Mouse (Mus musculus) midbrain, embryonic 16.5 days (tissue): ENCODE measurements at regions not wholly inside any gene's neighbourhood (a gene's known extent, or its start where the extent isn't known, plus 50 kb on each side); places are given as distances from the start of the nearest gene placed in this dataset.

Source experiments
- ATAC-seq: fragments of 200-750 bp; cut with Nextera tagmentation; 2 replicates; pipeline ENCODE4 v1.8.0; 2017; ENCODE audit warnings: moderate TSS enrichment
- H3K27ac ChIP-seq: fragments of 300-500 bp; sonication (generic); 2 replicates; pipeline ENCODE4 v1.5.1; 2014; ENCODE audit warnings: mild to moderate bottlenecking, low read length, mixed read lengths
- H3K27me3 ChIP-seq: fragments of 300-500 bp; sonication (generic); 2 replicates; pipeline ENCODE4 v1.6.1; 2014; ENCODE audit warnings: low read depth, low read length, mixed read lengths; ENCODE audit not compliant: control insufficient read depth, insufficient read depth
- H3K36me3 ChIP-seq: fragments of 300-500 bp; sonication (generic); 2 replicates; pipeline ENCODE4 v1.6.1; 2014; ENCODE audit warnings: mild to moderate bottlenecking, low read length, moderate library complexity, mixed read lengths; ENCODE audit not compliant: control insufficient read depth, insufficient read depth
- H3K4me1 ChIP-seq: fragments of 300-500 bp; sonication (generic); 2 replicates; pipeline ENCODE4 v1.6.1; 2014; ENCODE audit warnings: mild to moderate bottlenecking, low read length, mixed read lengths; ENCODE audit not compliant: control insufficient read depth, insufficient read depth
- H3K4me2 ChIP-seq: fragments of 300-500 bp; sonication (generic); 2 replicates; pipeline ENCODE4 v1.6.1; 2014; ENCODE audit warnings: mild to moderate bottlenecking, low read length, mixed read lengths
- H3K4me3 ChIP-seq: fragments of 300-500 bp; sonication (generic); 2 replicates; pipeline ENCODE4 v1.5.1; 2014; ENCODE audit warnings: low read depth, mild to moderate bottlenecking, low read length, moderate library complexity, mixed read lengths
- H3K9ac ChIP-seq: fragments of 300-500 bp; sonication (generic); 2 replicates; pipeline ENCODE4 v1.6.1; 2014; ENCODE audit warnings: low read depth, low read length, mixed read lengths
- H3K9me3 ChIP-seq: fragments of 300-500 bp; sonication (generic); replicated peaks from 2 replicates; pipeline ENCODE4 v1.6.1; 2014; ENCODE audit warnings: mild to moderate bottlenecking, low read length, mixed read lengths; ENCODE audit not compliant: control insufficient read depth, poor library complexity, severe bottlenecking
- WGBS: fragments of 180-500 bp; shearing (Covaris S2); extraction: QIAGEN DNeasy Blood & Tissue Kit; methylation state at CpG from one replicate; pipeline ENCODE4 v1.1.7; 2014; 5-methylcytosine and 5-hydroxymethylcytosine counted together

- Histone ChIP-seq H3K36me3 (no peaks in the 10 kb centered on the region), H3K27ac (peak overlapping the region; percentile 82), H3K4me3 (no peak overlapping the region), H3K9ac (no peak overlapping the region), H3K4me1 (peaks cover 29% of the 10 kb centered on the region), H3K4me2 (peak overlapping the region; percentile 12; the same call in 1 of the 2 replicates), H3K9me3 (no peaks in the 10 kb centered on the region), H3K27me3 (no peaks in the 10 kb centered on the region)
- ATAC-seq, result peak; percentile 48
- WGBS, result 20% methylated on average over 6 of the region's 6 CpGs
Observed at GRCm38 (mm10) chr13:28810326-28811080, 143.0 kb downstream of the Sox4 start.

DNA sequence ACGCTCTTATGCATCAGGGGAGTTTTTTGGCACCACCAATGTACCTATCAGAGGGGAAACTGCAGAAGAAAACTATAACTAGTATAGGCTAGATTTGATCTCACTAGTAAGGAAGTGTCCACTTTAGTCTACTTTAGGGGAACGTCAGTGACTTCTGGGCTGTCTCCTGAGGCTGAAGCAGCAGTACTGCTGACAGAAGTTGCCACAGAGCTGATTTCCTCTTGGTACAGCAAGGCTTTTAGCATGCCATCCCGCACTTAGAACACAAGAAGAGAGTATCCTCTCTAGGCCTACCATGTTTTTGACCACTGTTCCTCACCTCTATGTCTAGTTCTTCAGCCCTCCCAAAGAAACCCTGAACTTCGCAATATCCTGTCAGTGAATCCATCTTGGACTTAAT lies 148.2 kb downstream of the Sox4 start:
- Histone ChIP-seq H3K9me3 (no peaks in the 10 kb centered on the region), H3K9ac (no peak overlapping the region), H3K4me2 (no peak overlapping the region), H3K27me3 (no peaks in the 10 kb centered on the region), H3K4me1 (peaks cover 10% of the 10 kb centered on the region), H3K36me3 (no peaks in the 10 kb centered on the region), H3K27ac (no peak overlapping the region), H3K4me3 (no peak overlapping the region)
- no peak for ATAC-seq
- 70% methylated on average over 4 of the region's 4 CpGs for WGBS

- Histone ChIP-seq H3K4me2 (no peak overlapping the region), H3K4me3 (no peak overlapping the region), H3K9ac (no peak overlapping the region), H3K27me3 (no peaks in the 10 kb centered on the region), H3K27ac (no peak overlapping the region), H3K36me3 (no peaks in the 10 kb centered on the region), H3K9me3 (no peaks in the 10 kb centered on the region), H3K4me1 (peaks cover 4% of the 10 kb centered on the region; the same call in 1 of the 2 replicates)
- 38% methylated on average over 8 of the region's 8 CpGs for WGBS
- no peak for ATAC-seq
Observed at GRCm38 (mm10) chr13:28801210-28801954, 152.1 kb downstream of the Sox4 start.

- WGBS, result 40% methylated on average over 1 of the region's 1 CpGs
- Histone ChIP-seq H3K36me3 (no peaks in the 10 kb centered on the region), H3K4me3 (no peak overlapping the region), H3K4me2 (no peak overlapping the region), H3K9ac (no peak overlapping the region), H3K4me1 (peaks cover 3% of the 10 kb centered on the region), H3K27ac (no peak overlapping the region), H3K27me3 (no peaks in the 10 kb centered on the region), H3K9me3 (no peaks in the 10 kb centered on the region)
- 0 out of 2 replicates have a peak, but pooled peaks have one; percentile 30 for ATAC-seq
Observed at GRCm38 (mm10) chr13:28800676-28801075, 152.8 kb downstream of the Sox4 start.

DNA sequence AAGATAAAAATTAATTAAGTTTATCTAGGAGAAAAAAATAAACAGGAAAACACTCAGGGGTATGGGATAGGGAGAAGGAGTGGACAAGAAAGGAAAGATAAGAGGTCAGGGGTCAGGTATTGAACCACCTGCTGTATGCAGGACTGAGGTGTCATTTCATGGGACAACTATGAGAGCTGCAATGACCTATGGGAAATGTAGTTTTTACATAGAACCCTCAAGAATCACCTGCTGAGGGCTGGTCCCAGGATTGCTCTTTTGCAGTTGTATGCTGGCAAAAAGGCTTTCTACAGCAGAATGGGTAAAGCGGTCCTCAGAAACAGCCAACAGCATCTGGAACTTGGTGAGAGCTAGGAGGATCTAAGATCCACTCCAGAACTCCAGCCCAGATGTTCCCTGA lies 154.0 kb downstream of the Sox4 start:
- Histone ChIP-seq H3K9ac (no peak overlapping the region), H3K4me3 (no peak overlapping the region), H3K4me1 (peaks cover 12% of the 10 kb centered on the region; the same call in 1 of the 2 replicates), H3K4me2 (no peak overlapping the region), H3K27me3 (no peaks in the 10 kb centered on the region), H3K27ac (no peak overlapping the region), H3K36me3 (no peaks in the 10 kb centered on the region), H3K9me3 (no peaks in the 10 kb centered on the region)
- ATAC-seq, result no peak
- 87% methylated on average over 1 of the region's 1 CpGs for WGBS

DNA sequence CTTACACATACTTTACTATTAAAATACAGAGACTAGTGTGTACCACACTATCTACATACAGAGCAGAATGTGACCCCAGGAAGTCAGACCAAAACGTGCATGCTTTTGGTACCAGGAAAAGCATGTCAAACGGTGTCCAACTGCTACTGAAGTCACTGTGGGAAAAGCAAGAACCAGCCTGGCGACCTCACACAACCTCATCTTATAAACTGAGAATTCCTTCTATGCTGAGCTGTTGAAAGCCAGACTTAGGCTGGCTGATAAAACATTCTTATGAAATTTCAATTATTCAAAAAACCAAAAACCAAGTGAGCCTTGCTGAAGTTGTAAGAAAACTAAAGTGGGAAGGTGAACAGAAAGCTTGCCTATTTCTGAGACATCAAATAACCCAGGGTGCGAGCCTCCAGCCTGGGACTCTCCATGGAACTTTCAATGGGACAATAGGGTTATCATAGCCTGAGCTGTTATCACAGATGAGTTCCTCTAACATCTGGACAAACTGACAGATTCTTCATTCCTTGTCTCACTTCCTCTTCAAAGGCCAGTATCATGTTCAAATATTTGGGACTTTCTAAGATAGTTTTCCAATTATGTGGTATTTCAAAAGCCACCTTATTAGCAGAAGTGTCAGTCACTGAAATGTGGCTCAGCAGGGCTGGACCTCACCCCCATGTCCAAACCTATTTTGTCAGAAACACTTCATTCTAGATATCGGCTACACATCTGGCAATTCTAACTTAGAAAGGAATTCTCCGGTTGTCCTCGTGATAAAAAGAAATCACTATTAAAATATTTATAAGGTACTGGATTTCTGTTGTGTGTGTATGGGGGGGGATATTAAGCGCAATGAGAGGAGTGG lies 155.7 kb downstream of the Sox4 start:
- H3K4me3 ChIP-seq, result no peak overlapping the region
- no peak overlapping the region for H3K27ac ChIP-seq
- H3K9me3 ChIP-seq, result no peaks in the 10 kb centered on the region
- WGBS, result 64% methylated on average over 8 of the region's 8 CpGs
- H3K9ac ChIP-seq, result no peak overlapping the region
- H3K36me3 ChIP-seq, result no peaks in the 10 kb centered on the region
- peaks cover 21% of the 10 kb centered on the region for H3K4me1 ChIP-seq
- H3K27me3 ChIP-seq, result no peaks in the 10 kb centered on the region
- no peak overlapping the region for H3K4me2 ChIP-seq
- ATAC-seq, result no peak

- H3K4me2 ChIP-seq, result no peak overlapping the region
- no peak overlapping the region for H3K9ac ChIP-seq
- 35% methylated on average over 7 of the region's 7 CpGs for WGBS
- H3K4me1 ChIP-seq, result peaks cover 21% of the 10 kb centered on the region
- H3K36me3 ChIP-seq, result no peaks in the 10 kb centered on the region
- H3K27me3 ChIP-seq, result no peaks in the 10 kb centered on the region
- no peak overlapping the region for H3K4me3 ChIP-seq
- peak overlapping the region; percentile 39; the same call in 1 of the 2 replicates for H3K27ac ChIP-seq
- H3K9me3 ChIP-seq, result no peaks in the 10 kb centered on the region
- no peak for ATAC-seq
Observed at GRCm38 (mm10) chr13:28795274-28795673, 158.2 kb downstream of the Sox4 start.

DNA sequence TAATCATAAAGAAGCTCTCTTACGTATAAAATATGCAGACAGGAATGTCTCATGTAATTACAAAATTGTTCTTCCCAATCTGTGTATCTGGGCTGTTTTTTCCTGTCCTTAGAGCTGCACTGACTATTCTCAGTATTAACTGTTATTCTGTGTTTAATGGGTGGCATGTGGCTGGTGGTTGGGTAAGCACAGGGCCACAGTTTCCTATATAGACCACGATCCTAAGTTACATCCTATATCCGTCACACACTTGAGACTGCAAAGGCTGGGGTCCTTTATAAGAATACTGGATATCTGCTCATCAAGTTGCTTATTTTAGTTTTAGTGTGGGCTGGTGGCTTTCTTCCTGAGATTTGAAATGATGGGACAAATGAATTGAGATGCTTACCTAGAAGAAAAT lies 159.0 kb downstream of the Sox4 start:
- no peak for ATAC-seq
- Histone ChIP-seq H3K27ac (0 out of 2 replicates have a peak overlapping the region, but pooled peaks have one; percentile 5), H3K9ac (no peak overlapping the region), H3K4me1 (peaks cover 21% of the 10 kb centered on the region), H3K9me3 (no peaks in the 10 kb centered on the region), H3K36me3 (no peaks in the 10 kb centered on the region), H3K27me3 (no peaks in the 10 kb centered on the region), H3K4me2 (no peak overlapping the region), H3K4me3 (no peak overlapping the region)
- 55% methylated on average over 3 of the region's 3 CpGs for WGBS
